Mouse (Mus musculus): ENCODE data around the gene Fgfr2.

- TF ChIP-seq CTCF (IDR thresholded peaks at IDR 0.05; ENCODE audit: low read depth) = no peak
- no peak for TF ChIP-seq EP300 (IDR thresholded peaks at IDR 0.05; ENCODE audit: low read depth)
These were observed 429.6 kb downstream of the Fgfr2 start for GRCm38 (mm10) chr7:132693561-132693960.

Measured in liver, postnatal 0 days (tissue).